9 mouse cellular contexts compared by ENCODE assay signal in genomic region chr8:120327131-120327554, GRCm38 (mm10).
DNase-seq lines count a peak whose midpoint lies in the region; ATAC-seq lines count a peak whose summit lies in the region.
"Had no signal": no experiment of that assay in that cellular context is flagged by ENCODE, and none has a peak within 500 bp of the region (broad histone marks: within the 10 kb centered on the region; RNA-seq: fewer than 3 reads in every experiment).

No protein-coding gene starts in this region.

- peak overlapping the region; percentile 66 for H3K27ac ChIP-seq in hindbrain, embryonic 10.5 days
- no peak overlapping the region for H3K27ac ChIP-seq in hindbrain, embryonic 16.5 days (ENCODE audit: low read depth, low read length)
- H3K27ac ChIP-seq in neural tube, embryonic 15.5 days (replicated peaks), result no peak overlapping the region
- H3K27ac ChIP-seq: limb, embryonic 13.5 days had no signal

- ATAC-seq in hindbrain, embryonic 16.5 days, result no peak
- no peak for ATAC-seq in neural tube, embryonic 15.5 days (ENCODE audit: low FRiP score)

- no peak overlapping the region for H3K4me2 ChIP-seq in hindbrain, embryonic 16.5 days (ENCODE audit: low read length)
- H3K4me2 ChIP-seq in neural tube, embryonic 15.5 days, result no peak overlapping the region
- H3K4me2 ChIP-seq: limb, embryonic 13.5 days had no signal

- H3K27me3 ChIP-seq in hindbrain, embryonic 10.5 days (ENCODE audit: insufficient read depth, poor library complexity, severe bottlenecking), result peaks cover 60% of the 10 kb centered on the region
- H3K27me3 ChIP-seq in hindbrain, embryonic 16.5 days (replicated peaks; ENCODE audit: control insufficient read depth, insufficient read depth, low read length), result peaks cover 3% of the 10 kb centered on the region; the same call in 1 of the 2 replicates
- no peaks in the 10 kb centered on the region for H3K27me3 ChIP-seq in neural tube, embryonic 15.5 days (replicated peaks)
- H3K27me3 ChIP-seq: limb, embryonic 13.5 days had no signal

- WGBS in hindbrain, embryonic 10.5 days, result 38% methylated on average over 3 of the region's 3 CpGs
- WGBS in hindbrain, embryonic 16.5 days, result 55% methylated on average over 3 of the region's 3 CpGs
- 65% methylated on average over 3 of the region's 3 CpGs for WGBS in neural tube, embryonic 15.5 days

- H3K9me3 ChIP-seq in hindbrain, embryonic 10.5 days, result no peaks in the 10 kb centered on the region
- no peaks in the 10 kb centered on the region for H3K9me3 ChIP-seq in hindbrain, embryonic 16.5 days (ENCODE audit: control insufficient read depth, low read length)
- no peaks in the 10 kb centered on the region for H3K9me3 ChIP-seq in neural tube, embryonic 15.5 days (replicated peaks)
- H3K9me3 ChIP-seq: limb, embryonic 13.5 days had no signal

- H3K4me3 ChIP-seq in hindbrain, embryonic 10.5 days, result no peak overlapping the region
- no peak overlapping the region for H3K4me3 ChIP-seq in hindbrain, embryonic 16.5 days (ENCODE audit: low read length)
- H3K4me3 ChIP-seq in neural tube, embryonic 15.5 days (replicated peaks), result no peak overlapping the region
- H3K4me3 ChIP-seq: limb, embryonic 13.5 days had no signal

- DNase-seq in hindbrain, embryonic 10.5 days (ENCODE audit: low spot score), result peak; percentile 58
- peak; percentile 50 to 55 for DNase-seq in B cell, adult 2 months
- DNase-seq in adrenal gland, postnatal 25 days, result peak; percentile 48
- DNase-seq in kidney, postnatal 4 days, result peak; percentile 67 to 74
- DNase-seq in thymus, postnatal 36 days, result peak; percentile 39 to 40
- no peak for DNase-seq in natural killer cell, adult 2 months (ENCODE audit: low spot score in 2 of 2)

- no peak overlapping the region for H3K9ac ChIP-seq in hindbrain, embryonic 16.5 days (ENCODE audit: low read depth, low read length)
- no peak overlapping the region for H3K9ac ChIP-seq in neural tube, embryonic 15.5 days (replicated peaks)
- H3K9ac ChIP-seq: limb, embryonic 13.5 days had no signal

- H3K36me3 ChIP-seq in hindbrain, embryonic 10.5 days, result no peaks in the 10 kb centered on the region
- no peaks in the 10 kb centered on the region for H3K36me3 ChIP-seq in hindbrain, embryonic 16.5 days (ENCODE audit: control insufficient read depth, insufficient read depth, low read length)
- no peaks in the 10 kb centered on the region for H3K36me3 ChIP-seq in neural tube, embryonic 15.5 days
- H3K36me3 ChIP-seq: limb, embryonic 13.5 days had no signal

- peaks cover 85% of the 10 kb centered on the region for H3K4me1 ChIP-seq in hindbrain, embryonic 10.5 days (replicated peaks)
- peaks cover 35% of the 10 kb centered on the region for H3K4me1 ChIP-seq in hindbrain, embryonic 16.5 days (ENCODE audit: control insufficient read depth, insufficient read depth, low read depth, low read length)
- H3K4me1 ChIP-seq in neural tube, embryonic 15.5 days, result peaks cover 44% of the 10 kb centered on the region

Comparison
In these comparisons a context has a peak if more than half of its experiments do, and no peak if none do; other contexts are left out.
1. DNase-seq: peak in hindbrain, embryonic 10.5 days (single experiment), B cell, adult 2 months (2 of 2), adrenal gland, postnatal 25 days (single experiment), kidney, postnatal 4 days (2 of 2) and thymus, postnatal 36 days (2 of 2); none in natural killer cell, adult 2 months (0 of 2).